Mouse (Mus musculus) heart, embryonic 15.5 days (tissue): ENCODE measurements at regions not wholly inside any gene's neighbourhood (a gene's known extent, or its start where the extent isn't known, plus 50 kb on each side); places are given as distances from the start of the nearest gene placed in this dataset.

ENCODE experiments used
- ATAC-seq: fragments of 200-750 bp; cut with Nextera tagmentation; replicated peaks from 2 replicates; pipeline ENCODE4 v1.8.0; 2017; ENCODE audit warnings: low read depth, moderate TSS enrichment; ENCODE audit not compliant: insufficient number of reproducible peaks, insufficient read depth, low FRiP score
- H3K27ac ChIP-seq: fragments of 300-500 bp; sonication (generic); 2 replicates; pipeline ENCODE4 v1.5.1; 2015; ENCODE audit warnings: mild to moderate bottlenecking, inconsistent platforms
- H3K27me3 ChIP-seq: fragments of 300-500 bp; sonication (generic); 2 replicates; pipeline ENCODE4 v1.6.1; 2015; ENCODE audit warnings: inconsistent platforms
- H3K36me3 ChIP-seq: fragments of 300-500 bp; sonication (generic); 2 replicates; pipeline ENCODE4 v1.6.1; 2015; ENCODE audit warnings: mild to moderate bottlenecking, inconsistent platforms
- H3K4me1 ChIP-seq: fragments of 300-500 bp; sonication (generic); replicated peaks from 2 replicates; pipeline ENCODE4 v1.6.1; 2015; ENCODE audit warnings: inconsistent platforms
- H3K4me2 ChIP-seq: fragments of 300-500 bp; sonication (generic); 2 replicates; pipeline ENCODE4 v1.6.1; 2015; ENCODE audit warnings: inconsistent platforms, mild to moderate bottlenecking, moderate library complexity
- H3K4me3 ChIP-seq: fragments of 300-500 bp; sonication (generic); 2 replicates; pipeline ENCODE4 v1.5.1; 2015; ENCODE audit warnings: mild to moderate bottlenecking, inconsistent platforms
- H3K9ac ChIP-seq: fragments of 300-500 bp; sonication (generic); 2 replicates; pipeline ENCODE4 v1.6.1; 2015; ENCODE audit warnings: mild to moderate bottlenecking, inconsistent platforms
- H3K9me3 ChIP-seq: fragments of 300-500 bp; sonication (generic); replicated peaks from 2 replicates; pipeline ENCODE4 v1.6.1; 2016; ENCODE audit warnings: inconsistent platforms
- WGBS: fragments of 180-500 bp; shearing (Covaris S2); methylation state at CpG from one replicate; pipeline ENCODE4 v1.1.7; 2015; ENCODE audit warnings: mixed read lengths; 5-methylcytosine and 5-hydroxymethylcytosine counted together

DNA sequence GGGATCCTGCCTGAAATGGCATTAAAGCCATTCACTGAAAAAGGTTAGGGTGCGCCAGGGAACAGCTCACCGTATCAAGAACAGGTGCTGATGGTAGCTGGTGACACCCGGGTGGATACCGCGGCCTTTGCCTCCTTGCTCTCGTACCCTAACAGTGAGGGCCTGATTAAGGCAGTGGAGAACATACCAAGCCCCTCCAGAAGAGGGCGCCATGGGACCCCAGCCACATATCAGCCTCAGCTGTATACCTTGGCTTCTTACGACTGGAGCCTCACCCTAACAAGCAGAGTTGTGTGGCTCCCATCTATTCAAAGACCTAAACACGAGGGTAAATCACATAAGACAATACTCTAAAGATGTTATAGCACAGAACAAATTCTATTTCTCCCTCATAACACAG is 203.7 kb upstream of the 1700012A03Rik start:
- 84% methylated on average over 9 of the region's 9 CpGs for WGBS

DNA sequence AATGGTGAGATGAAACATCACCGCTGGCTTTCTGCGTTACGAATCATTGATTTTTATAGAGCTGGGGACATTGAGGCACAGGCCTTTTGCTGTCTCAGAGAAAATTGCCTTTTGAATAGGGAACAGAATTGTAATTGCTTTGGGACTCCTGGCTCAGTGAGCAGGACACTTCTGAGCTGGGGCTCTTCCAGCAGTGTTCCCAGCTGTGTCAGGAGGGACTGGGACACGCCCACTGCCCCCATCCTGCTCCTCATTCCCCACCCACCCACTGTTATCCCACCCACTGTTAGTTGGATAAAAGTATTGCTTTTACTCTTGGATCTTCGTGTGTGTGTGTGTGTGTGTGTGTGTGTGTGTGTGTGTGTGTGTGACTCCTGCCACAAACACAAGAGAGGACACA is 204.4 kb upstream of the 1700012A03Rik start:
- Histone ChIP-seq H3K4me1 (no peaks in the 10 kb centered on the region), H3K36me3 (no peaks in the 10 kb centered on the region)

More for the DNA sequence above, 203.7 kb upstream of the 1700012A03Rik start:
- ATAC-seq, result no peak
- H3K27ac ChIP-seq, result no peak overlapping the region
- H3K36me3 ChIP-seq, result no peaks in the 10 kb centered on the region
- H3K9ac ChIP-seq, result no peak overlapping the region
- H3K9me3 ChIP-seq, result no peaks in the 10 kb centered on the region
- no peak overlapping the region for H3K4me3 ChIP-seq
- no peak overlapping the region for H3K4me2 ChIP-seq
- no peaks in the 10 kb centered on the region for H3K4me1 ChIP-seq
- H3K27me3 ChIP-seq, result no peaks in the 10 kb centered on the region

DNA sequence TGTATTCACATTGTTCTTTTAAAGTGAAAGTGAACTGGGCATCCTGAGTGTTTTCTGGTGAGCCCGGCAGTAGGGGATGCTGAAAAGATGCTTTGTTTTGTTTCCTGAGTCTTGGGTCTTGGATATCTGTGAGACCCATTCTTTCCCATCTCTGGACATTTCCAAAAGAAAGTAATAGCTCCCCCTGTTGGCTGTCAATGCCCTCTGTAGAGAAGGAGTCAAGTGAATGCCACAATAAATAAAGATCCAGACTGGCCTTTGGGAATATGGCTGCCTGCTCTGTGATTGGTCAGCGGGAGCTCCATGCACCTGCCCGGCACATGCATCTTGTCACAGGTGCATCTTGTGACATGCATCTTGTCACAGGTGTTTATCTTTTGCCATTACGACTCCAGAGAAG is 209.4 kb upstream of the 1700012A03Rik start:
- H3K9ac ChIP-seq, result no peak overlapping the region
- H3K4me1 ChIP-seq, result no peaks in the 10 kb centered on the region
- no peak overlapping the region for H3K27ac ChIP-seq
- H3K4me3 ChIP-seq, result no peak overlapping the region
- no peaks in the 10 kb centered on the region for H3K36me3 ChIP-seq
- no peaks in the 10 kb centered on the region for H3K27me3 ChIP-seq
- no peaks in the 10 kb centered on the region for H3K9me3 ChIP-seq
- WGBS, result 87% methylated on average over 4 of the region's 4 CpGs
- ATAC-seq, result no peak
- H3K4me2 ChIP-seq, result no peak overlapping the region

More for the DNA sequence above, 204.4 kb upstream of the 1700012A03Rik start:
- Histone ChIP-seq H3K27ac (no peak overlapping the region), H3K27me3 (no peaks in the 10 kb centered on the region), H3K9ac (no peak overlapping the region), H3K4me3 (no peak overlapping the region), H3K9me3 (no peaks in the 10 kb centered on the region), H3K4me2 (no peak overlapping the region)
- ATAC-seq, result no peak
- whole genome bisulfite sequencing, result 80% methylated on average over 5 of the region's 5 CpGs

DNA sequence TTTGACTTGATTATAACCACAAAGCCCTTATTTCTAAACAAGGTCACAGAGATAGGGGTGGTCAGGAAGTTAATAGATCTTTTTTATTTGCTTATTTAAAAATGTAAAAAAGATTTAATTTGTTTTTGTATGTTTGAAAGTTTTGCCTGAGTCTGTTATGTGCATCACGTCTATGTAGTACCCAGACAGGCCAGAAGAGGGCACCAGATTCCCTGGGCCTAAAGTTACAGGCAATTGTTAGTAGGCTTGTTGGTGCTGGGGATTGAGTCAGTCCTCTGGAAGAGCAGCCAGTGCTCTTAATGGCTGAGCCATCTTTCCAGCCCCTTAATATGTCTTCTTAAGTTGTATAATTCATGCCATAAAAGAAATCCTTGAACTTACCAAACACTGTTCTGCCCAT is 211.5 kb upstream of the 1700012A03Rik start:
- Histone ChIP-seq H3K9me3 (no peaks in the 10 kb centered on the region), H3K4me3 (no peak overlapping the region), H3K27me3 (no peaks in the 10 kb centered on the region), H3K36me3 (no peaks in the 10 kb centered on the region), H3K27ac (no peak overlapping the region), H3K4me1 (no peaks in the 10 kb centered on the region), H3K4me2 (no peak overlapping the region), H3K9ac (no peak overlapping the region)
- 50% methylated on average over 1 of the region's 1 CpGs for WGBS
- no peak for ATAC-seq

DNA sequence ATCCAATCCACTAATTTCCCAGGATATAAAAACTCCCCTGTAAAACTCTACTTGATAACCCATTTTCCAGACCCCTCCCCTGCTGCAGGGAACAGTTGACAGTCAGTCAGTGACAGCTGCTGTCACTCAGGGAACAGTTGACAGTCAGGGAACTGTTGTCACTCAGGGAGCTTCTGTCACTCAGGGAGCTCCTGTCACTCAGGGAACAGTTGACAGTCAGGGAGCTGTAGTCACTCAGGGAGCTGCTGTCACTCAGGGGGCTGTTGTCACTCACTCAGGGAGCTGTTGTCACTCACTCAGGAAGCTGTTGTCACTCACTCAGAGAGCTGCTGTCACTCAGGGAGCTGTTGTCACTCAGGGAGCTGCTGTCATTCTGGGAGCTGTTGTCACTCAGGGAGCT is 214.3 kb upstream of the 1700012A03Rik start:
- Histone ChIP-seq H3K4me3 (no peak overlapping the region), H3K27me3 (no peaks in the 10 kb centered on the region), H3K4me2 (no peak overlapping the region), H3K4me1 (no peaks in the 10 kb centered on the region), H3K9ac (no peak overlapping the region), H3K9me3 (no peaks in the 10 kb centered on the region), H3K27ac (no peak overlapping the region), H3K36me3 (no peaks in the 10 kb centered on the region)
- no peak for ATAC-seq

DNA sequence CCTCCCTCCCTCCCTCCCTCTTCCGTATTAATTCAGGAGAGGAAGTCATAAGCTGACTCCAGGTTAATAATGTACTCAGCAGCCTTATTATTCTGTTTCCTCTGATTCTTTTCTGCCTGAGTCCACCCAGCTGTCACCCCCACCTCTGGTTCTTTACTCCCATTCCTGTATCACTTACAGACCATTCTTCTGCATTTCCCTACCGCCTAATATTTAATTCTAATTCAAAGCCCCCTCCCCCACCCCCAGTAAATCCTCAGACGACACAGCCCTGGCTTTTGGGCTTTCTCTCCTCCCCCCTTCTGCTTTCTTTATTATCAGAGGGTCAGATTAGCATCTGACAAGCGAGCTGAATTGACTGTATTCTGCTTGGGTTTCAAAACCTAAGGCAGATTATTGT is 215.5 kb upstream of the 1700012A03Rik start:
- Histone ChIP-seq H3K27me3 (no peaks in the 10 kb centered on the region), H3K4me1 (no peaks in the 10 kb centered on the region), H3K27ac (no peak overlapping the region), H3K4me2 (no peak overlapping the region), H3K4me3 (no peak overlapping the region), H3K9me3 (no peaks in the 10 kb centered on the region), H3K9ac (no peak overlapping the region), H3K36me3 (no peaks in the 10 kb centered on the region)
- ATAC-seq, result no peak
- WGBS, result 14% methylated on average over 3 of the region's 4 CpGs

DNA sequence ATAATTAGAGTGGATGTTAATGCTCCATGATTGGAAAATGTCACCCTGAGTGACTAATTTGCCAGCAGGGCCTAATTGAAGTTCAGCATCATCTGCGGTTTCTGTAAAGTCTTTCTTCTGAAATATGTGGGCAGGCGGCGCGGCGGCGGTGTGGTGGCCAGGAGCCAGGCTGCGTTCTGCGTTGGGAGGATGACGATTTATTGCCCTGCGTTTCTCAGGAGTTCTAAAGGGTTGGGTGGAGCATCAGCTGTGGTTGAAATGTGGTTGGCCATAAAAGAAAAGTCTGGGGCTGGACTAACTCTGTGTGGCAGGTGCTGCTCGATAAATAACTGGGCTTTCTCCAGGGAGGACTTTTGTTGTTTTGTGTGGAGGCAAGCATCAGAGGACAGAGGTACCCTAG is 219.4 kb upstream of the 1700012A03Rik start:
- no peaks in the 10 kb centered on the region for H3K27me3 ChIP-seq
- H3K4me1 ChIP-seq, result peaks cover 5% of the 10 kb centered on the region; the same call in 1 of the 2 replicates
- no peaks in the 10 kb centered on the region for H3K9me3 ChIP-seq
- no peak overlapping the region for H3K4me2 ChIP-seq
- no peak for ATAC-seq
- WGBS, result 83% methylated on average over 11 of the region's 11 CpGs
- no peaks in the 10 kb centered on the region for H3K36me3 ChIP-seq
- no peak overlapping the region for H3K27ac ChIP-seq
- no peak overlapping the region for H3K9ac ChIP-seq
- H3K4me3 ChIP-seq, result no peak overlapping the region

DNA sequence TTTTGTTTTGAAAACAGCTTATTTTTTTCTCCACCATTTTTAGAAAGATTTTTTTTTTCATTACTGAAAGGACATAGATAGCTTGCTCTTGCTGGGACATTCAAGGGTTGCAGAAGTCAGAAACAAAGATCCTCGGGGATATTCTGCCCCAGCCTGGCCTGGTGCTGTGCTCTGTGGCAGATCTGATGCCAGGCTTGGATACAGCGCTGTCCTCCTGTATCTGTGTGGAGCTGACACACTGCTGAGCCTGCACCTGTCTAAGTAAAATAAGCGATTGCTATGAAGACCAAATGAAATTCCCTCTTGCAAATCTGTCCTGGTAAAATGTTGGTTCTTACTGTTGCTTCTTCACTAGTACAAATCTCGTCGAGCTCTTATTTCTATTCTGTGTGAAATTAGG is 226.4 kb upstream of the 1700012A03Rik start:
- H3K27me3 ChIP-seq, result no peaks in the 10 kb centered on the region
- no peaks in the 10 kb centered on the region for H3K9me3 ChIP-seq
- 79% methylated on average over 5 of the region's 5 CpGs for WGBS
- H3K4me2 ChIP-seq, result no peak overlapping the region
- no peaks in the 10 kb centered on the region for H3K4me1 ChIP-seq
- no peak for ATAC-seq
- no peak overlapping the region for H3K9ac ChIP-seq
- no peak overlapping the region for H3K4me3 ChIP-seq
- no peak overlapping the region for H3K27ac ChIP-seq
- no peaks in the 10 kb centered on the region for H3K36me3 ChIP-seq

DNA sequence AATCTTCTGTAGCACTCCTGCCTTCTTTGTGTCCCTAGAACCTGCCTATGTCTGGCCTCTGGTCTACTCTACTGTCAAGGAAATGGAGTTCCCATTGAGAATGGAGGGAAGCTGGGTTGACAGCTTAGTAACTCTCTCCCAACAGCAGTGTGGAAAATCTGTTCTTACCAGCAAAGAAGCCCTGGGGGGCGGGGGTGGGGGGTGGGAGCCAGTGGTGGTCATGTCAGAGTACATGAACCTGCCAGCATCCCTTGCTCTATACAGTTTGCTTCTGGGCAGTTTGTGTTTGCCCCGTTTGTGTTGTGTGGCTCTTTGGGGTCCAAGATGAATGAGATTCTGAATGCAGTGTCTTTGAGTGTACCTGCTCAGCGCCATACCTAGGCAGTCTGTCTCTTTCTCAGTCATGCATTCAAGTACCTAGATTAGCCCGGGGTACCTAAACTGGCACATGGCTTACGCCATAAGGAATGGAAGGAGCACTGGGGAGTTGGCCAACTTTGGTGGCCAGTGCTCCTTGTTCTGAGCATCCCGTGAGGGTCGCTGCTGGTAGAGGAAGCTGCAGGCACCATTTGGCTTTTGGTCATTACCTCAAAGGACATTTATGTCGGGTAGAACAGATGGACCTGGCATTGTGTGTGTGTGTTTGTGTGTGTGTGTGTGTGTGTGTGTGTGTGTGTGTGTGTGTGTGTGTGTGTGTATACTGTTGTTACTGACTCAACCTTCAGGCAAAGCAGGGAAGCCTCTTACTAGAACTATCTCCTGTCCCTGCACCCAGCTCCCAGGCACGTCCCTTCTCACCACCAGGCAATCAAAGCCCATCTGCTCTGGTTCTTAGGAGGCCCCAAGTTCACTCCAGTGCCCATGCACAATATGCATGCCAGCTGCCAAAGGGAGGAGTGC is 227.6 kb upstream of the 1700012A03Rik start:
- H3K36me3 ChIP-seq, result no peaks in the 10 kb centered on the region
- no peak overlapping the region for H3K4me2 ChIP-seq
- H3K27me3 ChIP-seq, result no peaks in the 10 kb centered on the region
- no peak overlapping the region for H3K4me3 ChIP-seq
- H3K27ac ChIP-seq, result no peak overlapping the region
- no peaks in the 10 kb centered on the region for H3K9me3 ChIP-seq
- 76% methylated on average over 9 of the region's 9 CpGs for WGBS
- ATAC-seq, result no peak
- no peak overlapping the region for H3K9ac ChIP-seq
- H3K4me1 ChIP-seq, result no peaks in the 10 kb centered on the region

DNA sequence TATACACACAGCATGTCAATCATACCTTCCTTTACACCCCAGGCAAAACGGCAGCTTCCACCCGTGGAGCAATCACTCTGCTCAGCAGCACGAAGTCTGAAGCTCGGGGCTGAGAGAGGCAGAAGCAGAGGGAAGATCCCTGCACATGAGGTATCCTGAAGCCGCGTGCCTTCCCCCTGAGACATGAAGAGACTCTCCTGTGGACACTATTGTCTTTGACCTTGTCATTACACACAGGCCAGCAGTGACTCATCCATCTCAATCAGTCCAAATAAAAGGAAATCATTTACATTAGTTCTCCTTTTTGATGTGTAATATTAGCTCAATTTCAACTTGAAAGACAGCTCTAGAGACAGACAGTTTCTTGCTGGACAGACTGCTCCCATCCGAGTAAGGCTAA is 228.4 kb upstream of the 1700012A03Rik start:
- ATAC-seq, result no peak
- Histone ChIP-seq H3K36me3 (no peaks in the 10 kb centered on the region), H3K27ac (no peak overlapping the region), H3K4me2 (no peak overlapping the region), H3K4me1 (no peaks in the 10 kb centered on the region), H3K4me3 (no peak overlapping the region), H3K27me3 (no peaks in the 10 kb centered on the region), H3K9ac (no peak overlapping the region), H3K9me3 (no peaks in the 10 kb centered on the region)
- 53% methylated on average over 7 of the region's 7 CpGs for WGBS

DNA sequence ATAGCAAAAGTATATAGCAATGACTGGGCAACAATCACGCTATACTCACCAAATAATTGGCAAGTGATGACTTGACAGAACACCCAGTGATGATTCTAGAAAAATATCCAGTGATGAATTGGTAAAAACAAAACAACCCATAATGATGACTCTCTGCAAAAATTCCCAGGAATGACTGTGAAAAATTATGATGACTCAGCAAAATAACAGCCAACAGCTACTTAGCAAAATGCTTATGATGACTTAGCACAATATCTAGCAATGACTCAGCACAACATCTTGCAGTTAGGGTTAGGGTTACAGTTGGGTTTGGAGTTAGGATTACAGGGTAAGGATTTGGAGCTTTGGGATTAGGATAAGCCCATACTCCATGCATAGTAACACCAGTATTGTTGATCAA is 232.4 kb upstream of the 1700012A03Rik start:
- H3K4me2 ChIP-seq, result no peak overlapping the region
- no peaks in the 10 kb centered on the region for H3K9me3 ChIP-seq
- H3K4me3 ChIP-seq, result no peak overlapping the region
- no peaks in the 10 kb centered on the region for H3K27me3 ChIP-seq
- ATAC-seq, result no peak
- no peak overlapping the region for H3K27ac ChIP-seq
- 90% methylated on average over 1 of the region's 1 CpGs for WGBS
- no peak overlapping the region for H3K9ac ChIP-seq
- no peaks in the 10 kb centered on the region for H3K36me3 ChIP-seq
- H3K4me1 ChIP-seq, result no peaks in the 10 kb centered on the region

DNA sequence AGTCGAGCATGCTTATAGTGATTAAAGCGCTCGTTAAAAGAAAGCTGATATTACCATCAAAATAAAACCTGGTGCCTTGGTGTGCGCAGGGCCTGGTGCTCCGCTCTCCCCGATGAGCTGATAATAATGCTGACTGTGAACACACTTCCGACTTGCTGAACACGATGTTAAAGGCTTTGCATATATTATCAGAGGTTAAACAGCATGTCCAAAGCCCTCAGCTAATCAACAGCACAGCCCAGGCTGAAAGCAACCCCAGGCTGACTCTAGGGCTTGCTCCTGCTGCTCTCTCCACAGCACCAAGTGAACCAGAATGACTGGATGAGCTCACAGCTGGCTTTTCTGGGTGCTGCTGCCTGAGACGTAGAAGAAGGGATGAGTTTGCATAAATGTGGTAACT is 238.2 kb upstream of the 1700012A03Rik start:
- peaks cover 3% of the 10 kb centered on the region; the same call in 1 of the 2 replicates for H3K4me1 ChIP-seq
- no peak overlapping the region for H3K27ac ChIP-seq
- no peak overlapping the region for H3K9ac ChIP-seq
- H3K27me3 ChIP-seq, result no peaks in the 10 kb centered on the region
- no peak overlapping the region for H3K4me2 ChIP-seq
- H3K36me3 ChIP-seq, result no peaks in the 10 kb centered on the region
- no peak for ATAC-seq
- no peaks in the 10 kb centered on the region for H3K9me3 ChIP-seq
- 65% methylated on average over 9 of the region's 9 CpGs for WGBS
- H3K4me3 ChIP-seq, result no peak overlapping the region
